Mouse (Mus musculus) cortical plate, adult 2 months (tissue): ENCODE data around the gene Gm13278.

ENCODE experiments used
- CTCF ChIP-seq: fragments of 200-500 bp; IDR thresholded peaks from 2 replicates; pipeline ENCODE4 v1.5.1; 2011; ENCODE audit warnings: mild to moderate bottlenecking, control low read depth, low read length; ENCODE audit not compliant: insufficient read depth; ENCODE audit errors: extremely low read depth
- POLR2A ChIP-seq: fragments of 200-500 bp; IDR thresholded peaks from 2 replicates; pipeline ENCODE4 v1.6.1; 2011; ENCODE audit warnings: mild to moderate bottlenecking, low read length, control low read depth; ENCODE audit not compliant: insufficient read depth; ENCODE audit errors: extremely low read depth

GRCm38 (mm10) chr4:88757628-88758031 lies 33.7 kb upstream of the Gm13278 start:
- peak; percentile 67 for TF ChIP-seq CTCF
- peak; percentile 16; the same call in 1 of the 2 replicates for TF ChIP-seq POLR2A
